Comparison of ENCODE assay signal across 7 mouse cellular contexts in genomic region chr14:29895332-29895988, GRCm38 (mm10).
DNase-seq lines count a peak whose midpoint lies in the region; ATAC-seq lines count a peak whose summit lies in the region.

No protein-coding gene starts in this region.

- H3K4me2 ChIP-seq in midbrain, embryonic 14.5 days (ENCODE audit: low read length), result no peak overlapping the region
- H3K4me2 ChIP-seq in heart, embryonic 12.5 days, result no peak overlapping the region

- ATAC-seq in midbrain, embryonic 14.5 days (ENCODE audit: low FRiP score, low TSS enrichment), result no peak
- peak; percentile 45; the same call in 1 of the 2 replicates for ATAC-seq in heart, embryonic 12.5 days (ENCODE audit: insufficient number of reproducible peaks, low FRiP score)
- no peak for ATAC-seq in activated CD4-positive, CD25-positive, alpha-beta regulatory T cell, adult 4 months

- H3K27me3 ChIP-seq in midbrain, embryonic 14.5 days (ENCODE audit: control insufficient read depth, insufficient read depth, low read length), result no peaks in the 10 kb centered on the region
- no peaks in the 10 kb centered on the region for H3K27me3 ChIP-seq in midbrain, embryonic 10.5 days (ENCODE audit: low read depth, poor library complexity, severe bottlenecking)
- no peaks in the 10 kb centered on the region for H3K27me3 ChIP-seq in heart, embryonic 12.5 days (replicated peaks)

- H3K9ac ChIP-seq in midbrain, embryonic 14.5 days (replicated peaks; ENCODE audit: low read length), result no peak overlapping the region
- no peak overlapping the region for H3K9ac ChIP-seq in heart, embryonic 12.5 days

- WGBS in midbrain, embryonic 14.5 days, result 83% methylated on average over 2 of the region's 2 CpGs
- whole genome bisulfite sequencing in midbrain, embryonic 10.5 days, result 90% methylated on average over 2 of the region's 2 CpGs
- whole genome bisulfite sequencing in heart, embryonic 12.5 days, result 86% methylated on average over 2 of the region's 2 CpGs

- H3K36me3 ChIP-seq in midbrain, embryonic 14.5 days (ENCODE audit: control insufficient read depth, insufficient read depth, low read length), result no peaks in the 10 kb centered on the region
- no peaks in the 10 kb centered on the region for H3K36me3 ChIP-seq in midbrain, embryonic 10.5 days
- H3K36me3 ChIP-seq in heart, embryonic 12.5 days, result no peaks in the 10 kb centered on the region

- peak; percentile 72 for DNase-seq in midbrain, embryonic 14.5 days
- no peak for DNase-seq in midbrain, embryonic 10.5 days (ENCODE audit: low spot score)
- peak; percentile 39 for DNase-seq in brain, embryonic 18.5 days (ENCODE audit: low read depth, low spot score)
- peak; percentile 64 to 66 for DNase-seq in kidney, postnatal 36 days
- DNase-seq in right cerebral cortex, postnatal 10 days (ENCODE audit: low spot score in 2 of 2), result peak; percentile 73 to 83

- no peak overlapping the region for H3K27ac ChIP-seq in midbrain, embryonic 14.5 days (replicated peaks; ENCODE audit: low read depth, low read length)
- no peak overlapping the region for H3K27ac ChIP-seq in midbrain, embryonic 10.5 days (replicated peaks)
- H3K27ac ChIP-seq in heart, embryonic 12.5 days (ENCODE audit: poor library complexity, severe bottlenecking), result no peak overlapping the region

- no peak overlapping the region for H3K4me3 ChIP-seq in midbrain, embryonic 14.5 days (replicated peaks; ENCODE audit: low read depth, low read length)
- H3K4me3 ChIP-seq in midbrain, embryonic 10.5 days, result no peak overlapping the region
- H3K4me3 ChIP-seq in heart, embryonic 12.5 days, result no peak overlapping the region

- no peaks in the 10 kb centered on the region for H3K9me3 ChIP-seq in midbrain, embryonic 14.5 days (ENCODE audit: control insufficient read depth, low read length)
- no peaks in the 10 kb centered on the region for H3K9me3 ChIP-seq in midbrain, embryonic 10.5 days (replicated peaks)
- no peaks in the 10 kb centered on the region for H3K9me3 ChIP-seq in heart, embryonic 12.5 days (replicated peaks)

- H3K4me1 ChIP-seq in midbrain, embryonic 14.5 days (ENCODE audit: control insufficient read depth, insufficient read depth, low read length), result 0 out of 2 replicates have a peak, but pooled peaks cover 2% of the 10 kb centered on the region
- 0 out of 2 replicates have a peak, but pooled peaks cover 4% of the 10 kb centered on the region for H3K4me1 ChIP-seq in midbrain, embryonic 10.5 days
- peaks cover 14% of the 10 kb centered on the region; the same call in 1 of the 2 replicates for H3K4me1 ChIP-seq in heart, embryonic 12.5 days (replicated peaks)
